Mouse (Mus musculus): ENCODE measurements around the gene Ndufa13. TPM values are rescaled to one million over a fixed set of nuclear protein-coding genes. Genes with fewer than 3 reads are reported as not detected.

The Ndufa13 gene
- total RNA-seq, 2 experiments from 2014 or later = 148 to 155 TPM

- DNase-seq (ENCODE audit: low spot score in 2 of 2) = no peak
Measured at GRCm38 (mm10) chr8:69881261-69881865, 21.0 kb downstream of the Ndufa13 start.

GRCm38 (mm10) chr8:69880841-69881240, 21.5 kb downstream of the Ndufa13 start:
- no peak for DNase-seq (ENCODE audit: low spot score in 2 of 2)

DNA sequence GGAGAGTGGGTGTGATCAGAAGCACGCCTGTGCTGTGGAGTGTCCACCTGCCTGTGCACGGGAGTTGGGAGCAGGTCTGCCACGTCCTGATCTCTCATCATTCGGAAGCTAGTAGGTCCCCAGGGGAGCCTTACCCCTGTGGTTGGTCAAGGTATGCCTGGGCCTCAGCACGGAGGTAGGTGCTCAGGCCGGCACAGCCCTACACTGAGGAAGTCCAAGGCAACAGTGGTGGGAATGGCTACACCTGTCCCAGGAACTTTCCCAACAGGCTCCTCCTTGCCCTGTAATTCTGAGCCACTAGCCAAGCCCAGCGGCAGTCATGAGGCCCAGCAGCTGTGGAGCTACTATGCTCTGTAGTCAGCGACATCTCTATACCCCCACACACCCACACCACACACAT, 22.7 kb downstream of the Ndufa13 start:
- no peak for DNase-seq (ENCODE audit: low spot score in 2 of 2)

- DNase-seq (ENCODE audit: low spot score in 2 of 2) = no peak
Measured at GRCm38 (mm10) chr8:69877992-69878391, 24.4 kb downstream of the Ndufa13 start.

- DNase-seq (ENCODE audit: low spot score in 2 of 2) = no peak
Measured at GRCm38 (mm10) chr8:69877396-69877795, 25.0 kb downstream of the Ndufa13 start.

GRCm38 (mm10) chr8:69876967-69877366, 25.4 kb downstream of the Ndufa13 start:
- DNase-seq (ENCODE audit: low spot score in 2 of 2) = no peak

DNA sequence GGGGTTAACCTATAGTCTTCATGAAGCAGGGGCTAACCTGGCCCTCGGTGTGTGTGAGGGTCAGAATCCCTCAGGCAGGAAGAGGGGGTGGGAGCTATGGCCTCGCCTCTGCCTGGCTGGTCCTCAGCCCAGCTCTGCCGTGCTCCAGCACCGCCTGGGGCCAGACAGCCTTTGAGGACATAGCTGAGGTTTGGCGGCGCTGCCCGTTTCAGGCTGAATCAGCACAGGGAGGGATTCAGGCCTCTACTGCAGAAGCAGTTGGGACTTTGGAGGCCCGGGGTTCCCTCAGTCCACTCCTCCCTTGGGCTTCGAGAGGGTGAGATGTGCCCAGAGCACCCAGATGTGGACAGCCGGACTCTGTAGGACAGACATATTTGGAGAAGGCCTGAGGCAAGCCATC, 26.3 kb downstream of the Ndufa13 start:
- no peak for DNase-seq (ENCODE audit: low spot score in 2 of 2)

GRCm38 (mm10) chr8:69874654-69875053, 27.7 kb downstream of the Ndufa13 start:
- no peak for DNase-seq (ENCODE audit: low spot score in 2 of 2)

DNA sequence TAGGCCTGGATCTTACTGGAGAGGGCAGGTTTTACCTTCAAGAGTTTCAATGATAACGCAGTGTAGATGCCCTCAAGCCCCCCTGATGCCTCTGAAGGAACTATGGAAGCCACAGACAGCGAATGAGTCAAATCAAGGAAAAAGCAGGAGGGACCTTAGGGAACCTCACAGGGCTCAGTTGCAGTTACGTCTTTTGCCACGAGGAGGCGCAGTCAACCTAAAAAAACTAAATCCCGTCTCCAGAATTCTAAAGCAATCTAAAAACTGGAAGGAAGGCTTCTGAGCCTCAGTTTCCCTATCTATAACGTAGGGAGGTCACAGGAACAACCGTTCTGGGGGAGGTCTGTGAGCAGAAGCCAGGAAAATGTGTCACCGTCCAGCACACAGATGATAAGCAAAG, 28.2 kb downstream of the Ndufa13 start:
- DNase-seq (ENCODE audit: low spot score in 2 of 2) = peak; percentile 65 to 72

- DNase-seq (ENCODE audit: low spot score in 2 of 2) = no peak
Measured at GRCm38 (mm10) chr8:69870907-69871306, 31.5 kb downstream of the Ndufa13 start.

DNA sequence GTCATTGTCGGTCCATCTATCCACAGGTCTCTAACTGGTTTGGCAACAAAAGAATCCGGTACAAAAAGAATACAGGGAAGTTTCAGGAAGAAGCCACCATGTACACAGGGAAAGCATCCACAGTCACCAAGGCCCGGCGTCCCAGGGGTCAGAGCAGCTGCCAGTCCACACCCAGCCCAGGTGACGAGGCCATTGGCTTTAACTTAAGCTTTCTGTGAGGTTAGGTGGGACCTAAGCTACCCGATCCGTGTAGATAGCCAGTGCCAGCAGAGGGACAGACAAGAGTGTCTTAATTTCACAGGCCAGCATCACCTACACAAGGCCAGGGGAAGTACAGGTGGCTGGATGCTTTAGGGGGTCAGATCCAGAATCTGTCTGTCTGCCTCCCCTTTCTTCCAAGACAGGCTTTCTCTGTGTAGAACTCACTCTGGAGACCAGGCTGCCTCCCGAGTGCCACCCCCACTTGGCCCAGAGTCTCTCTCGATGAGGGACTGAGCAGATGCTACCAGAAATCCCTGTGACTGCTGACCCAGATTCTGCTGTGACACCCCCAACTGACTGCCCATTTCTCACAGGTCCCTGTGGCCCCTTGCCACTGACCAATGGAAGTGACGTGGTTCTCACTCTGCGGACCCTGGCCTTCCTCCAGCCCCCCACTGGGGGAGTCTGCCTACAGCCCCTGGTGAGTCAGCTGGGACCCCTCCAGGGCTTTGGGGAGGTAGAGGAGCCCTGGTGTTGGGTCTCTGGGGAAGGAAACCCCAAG, 32.2 kb downstream of the Ndufa13 start:
- no peak for DNase-seq (ENCODE audit: low spot score in 2 of 2)

DNA sequence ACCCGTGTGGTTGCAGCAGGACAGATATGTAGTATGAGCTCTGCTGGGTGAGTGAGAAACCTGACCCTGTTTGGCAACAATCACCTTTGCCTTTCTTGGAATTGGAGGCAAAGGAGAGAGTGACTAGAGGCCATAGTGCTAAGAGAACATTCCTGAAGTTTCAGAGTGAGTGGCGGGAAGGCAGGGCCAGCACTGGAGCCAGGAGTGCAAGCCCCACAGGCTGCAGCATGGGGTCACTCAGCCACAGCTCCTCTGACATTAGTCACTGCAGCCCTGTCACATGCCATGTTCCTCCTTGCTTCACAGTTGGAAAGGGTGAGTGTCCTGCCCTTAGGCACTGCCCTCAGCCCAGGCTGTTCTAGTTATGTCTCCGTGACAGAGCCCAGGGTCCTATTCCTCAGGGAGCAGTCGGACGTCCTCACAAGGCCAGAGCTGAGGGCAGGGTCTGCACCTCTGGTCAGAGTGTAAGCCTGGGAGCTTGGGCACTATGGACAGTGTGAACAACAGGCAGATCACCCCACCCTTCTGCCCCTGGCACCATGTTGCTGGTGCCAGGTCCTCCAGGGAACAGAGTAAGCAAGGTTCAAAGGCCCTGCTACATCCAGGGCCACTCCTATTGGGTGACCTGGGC, 34.5 kb downstream of the Ndufa13 start:
- DNase-seq (ENCODE audit: low spot score in 2 of 2) = no peak

- DNase-seq (ENCODE audit: low spot score in 2 of 2) = no peak
Measured at GRCm38 (mm10) chr8:69864180-69864579, 38.2 kb downstream of the Ndufa13 start.

GRCm38 (mm10) chr8:69863387-69864020, 38.9 kb downstream of the Ndufa13 start:
- peak in 1 of 2 experiments; percentile 47 for DNase-seq (ENCODE audit: low spot score in 2 of 2)

DNA sequence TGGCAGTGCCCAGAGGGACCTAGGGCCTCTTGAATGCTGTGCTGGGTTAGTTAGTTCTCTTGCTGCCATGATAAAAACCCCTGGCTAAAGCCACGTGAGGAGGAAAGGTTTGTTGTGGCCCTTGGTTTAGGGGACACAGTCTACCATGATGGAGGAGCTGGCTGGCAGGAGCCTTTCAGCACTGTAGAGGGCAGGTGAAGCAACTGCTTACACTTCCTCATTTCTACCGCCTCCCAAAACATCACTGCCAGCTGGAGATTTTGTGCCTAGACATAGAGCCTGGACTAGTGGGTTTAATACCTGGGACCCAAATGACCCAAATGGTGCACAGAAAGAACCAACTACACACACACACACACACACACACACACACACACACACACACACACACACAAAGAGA, 41.1 kb downstream of the Ndufa13 start:
- DNase-seq (ENCODE audit: low spot score in 2 of 2) = no peak

- no peak for DNase-seq (ENCODE audit: low spot score in 2 of 2)
Measured at GRCm38 (mm10) chr8:69860807-69861206, 41.6 kb downstream of the Ndufa13 start.

DNA sequence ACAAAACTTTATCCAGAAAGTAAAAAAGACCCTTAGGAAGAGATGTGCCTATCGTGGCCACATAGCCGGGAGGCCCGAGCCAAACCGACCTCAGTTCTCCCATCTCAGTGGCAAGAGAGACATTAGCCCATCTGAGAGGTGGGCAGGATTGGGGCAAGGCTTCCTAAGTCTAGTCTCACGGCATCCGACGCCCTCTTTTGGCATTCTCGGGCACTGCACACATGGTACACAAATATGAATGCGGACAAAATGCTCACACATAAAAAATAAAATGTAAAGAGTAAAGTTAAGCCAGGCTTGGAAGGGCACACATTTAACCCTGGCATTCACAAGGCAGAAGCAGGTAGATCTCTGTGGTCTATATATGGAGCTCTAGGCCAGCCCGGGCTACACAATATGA, 48.5 kb downstream of the Ndufa13 start:
- no peak for DNase-seq (ENCODE audit: low spot score in 2 of 2)

GRCm38 (mm10) chr8:69850926-69851506, 51.3 kb downstream of the Ndufa13 start:
- no peak for DNase-seq (ENCODE audit: low spot score in 2 of 2)

DNA sequence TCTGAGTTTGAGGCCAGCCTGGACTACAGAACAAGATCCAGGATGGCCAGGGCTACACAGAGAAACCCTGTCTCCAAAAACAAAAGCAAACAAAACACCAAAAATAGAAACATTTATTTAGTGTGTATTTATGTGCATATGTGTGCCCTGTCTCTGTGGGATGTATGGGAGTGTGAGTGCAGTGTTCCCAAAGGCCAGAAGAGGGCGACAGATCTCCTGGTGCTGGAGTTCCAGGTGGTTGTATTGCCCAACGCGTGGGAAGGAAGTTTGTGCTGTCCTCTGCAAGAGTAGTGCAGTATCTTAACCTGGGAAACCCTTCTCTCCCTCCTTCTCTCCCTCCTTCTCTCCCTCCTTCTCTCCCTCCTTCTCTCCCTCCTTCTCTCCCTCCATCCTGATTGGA, 52.5 kb downstream of the Ndufa13 start:
- no peak for DNase-seq (ENCODE audit: low spot score in 2 of 2)

DNA sequence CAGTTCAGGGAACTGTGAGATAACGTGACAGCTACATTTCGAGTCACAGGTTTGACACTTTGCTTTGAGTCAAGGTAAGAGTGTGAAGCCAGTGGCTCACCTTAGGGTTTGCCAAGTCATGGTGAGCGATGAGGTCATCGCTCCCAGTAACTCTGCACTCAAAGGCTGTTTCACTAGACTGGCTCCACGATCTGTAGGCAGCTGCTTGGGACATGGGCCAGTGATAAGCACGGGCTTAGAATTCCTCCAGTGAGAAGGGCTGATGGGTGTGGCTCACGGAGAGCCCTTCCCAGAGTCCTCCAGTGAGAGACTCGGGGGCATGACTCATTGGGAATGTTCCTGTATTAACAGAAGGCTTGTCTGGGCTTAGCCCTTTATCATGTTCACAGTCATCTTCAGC, 53.4 kb downstream of the Ndufa13 start:
- DNase-seq (ENCODE audit: low spot score in 2 of 2) = no peak
